Mouse (Mus musculus): Measurements from ENCODE around the gene Jun. TPM values are rescaled to one million over a fixed set of nuclear protein-coding genes. Genes with fewer than 3 reads are reported as not detected.

The Jun gene
- 12.6 and 14.8 TPM in 2 replicates for polyA plus RNA-seq (2015; fragmentation: Nextera tagmentation; extraction: Ambion mirVana)

GRCm38 (mm10) chr4:95052025-95052899, at the start of gene Jun:
Gene Jun (minus strand): TSS chr4:95052222.

Other genes with a start within 250 kb of the Jun start
- not detected in 2 replicates for gene Eqtn, start 123.4 kb downstream of the Jun start, polyA plus RNA-seq (2015; fragmentation: Nextera tagmentation; extraction: Ambion mirVana)
- 14.4 TPM in 2 replicates for gene Mysm1, start 73.1 kb downstream of the Jun start, polyA plus RNA-seq (2015; fragmentation: Nextera tagmentation; extraction: Ambion mirVana)

Measured in spleen, postnatal 0 days (tissue).